Mouse (Mus musculus) CH12.LX (cell line): ENCODE data around the gene Zbtb20. TPM values are rescaled to one million over a fixed set of nuclear protein-coding genes. Genes with fewer than 3 reads are reported as not detected.

Experiments
- DNase-seq: peaks from one replicate; pipeline ENCODE4 v3.0.0-alpha.2; 2013; ENCODE audit errors: extremely low read depth
- H3K27ac ChIP-seq: 2 replicates; pipeline ENCODE4 v1.5.1; 2012; ENCODE audit warnings: low read depth, mild to moderate bottlenecking, control low read depth, moderate library complexity; ENCODE audit not compliant: insufficient read depth
- H3K27me3 ChIP-seq: replicated peaks from 2 replicates; pipeline ENCODE3; 2012; ENCODE audit warnings: inconsistent platforms
- H3K36me3 ChIP-seq, 2 experiments: replicated peaks in 1 of 2; 2 replicates each; pipeline versions ENCODE3 to v1.6.1; 2012; ENCODE audit warnings: inconsistent platforms in 1 of 2, low read length in 1 of 2, mild to moderate bottlenecking in 1 of 2, mixed read lengths in 1 of 2, moderate library complexity in 1 of 2; ENCODE audit not compliant: control insufficient read depth in 1 of 2, insufficient read depth in 1 of 2
- H3K4me1 ChIP-seq, 2 experiments: 2 replicates each; pipeline ENCODE4 v1.6.1; 2012; ENCODE audit warnings: inconsistent platforms in 1 of 2, moderate library complexity in 1 of 2; ENCODE audit not compliant: insufficient read depth in 2 of 2, control insufficient read depth in 1 of 2
- H3K4me2 ChIP-seq: 2 replicates; pipeline ENCODE4 v1.6.1; 2012; ENCODE audit warnings: low read depth, mild to moderate bottlenecking, control low read depth; ENCODE audit not compliant: poor library complexity, insufficient read depth, severe bottlenecking
- H3K4me3 ChIP-seq, 3 experiments: fragments of 150-350 bp in 1 of 3; sonication (generic) in 1 of 3; replicated peaks in 1 of 3; 2 replicates each; pipeline versions ENCODE3 to v1.5.1; 2011 to 2012; ENCODE audit warnings: low read depth in 2 of 3, low read length in 2 of 3, mild to moderate bottlenecking in 2 of 3, moderate library complexity in 2 of 3, control low read depth in 1 of 3, improper control_type of control experiment in 1 of 3, inconsistent platforms in 1 of 3, mixed read lengths in 1 of 3; ENCODE audit not compliant: poor library complexity in 1 of 3
- H3K79me2 ChIP-seq: replicated peaks from 2 replicates; pipeline ENCODE4 v1.6.1; 2012; ENCODE audit warnings: mild to moderate bottlenecking, moderate library complexity; ENCODE audit not compliant: control insufficient read depth, poor library complexity, insufficient read depth, severe bottlenecking; ENCODE audit errors: extremely low read depth
- H3K9ac ChIP-seq: 2 replicates; pipeline ENCODE4 v1.6.1; 2012; ENCODE audit warnings: low read depth, mild to moderate bottlenecking, control low read depth, moderate library complexity; ENCODE audit not compliant: insufficient read depth
- H3K9me3 ChIP-seq: replicated peaks from 2 replicates; pipeline ENCODE3; 2012; ENCODE audit warnings: low read length, inconsistent platforms, mixed read lengths
- BHLHE40 ChIP-seq: IDR thresholded peaks from 2 replicates; pipeline ENCODE4 v1.6.1; 2011; ENCODE audit warnings: mild to moderate bottlenecking, low read depth, low read length, improper control_type of control experiment
- CHD1 ChIP-seq: IDR thresholded peaks from 2 replicates; pipeline ENCODE4 v1.6.1; 2012; ENCODE audit warnings: low read depth, low read length, improper control_type of control experiment, inconsistent platforms
- CTCF ChIP-seq, 2 experiments: IDR thresholded peaks in 1 of 2; conservative IDR thresholded peaks in 1 of 2; 2 replicates each; pipeline ENCODE4 v1.5.1; 2011 to 2012; ENCODE audit warnings: low read depth in 2 of 2, low read length in 2 of 2, improper control_type of control experiment in 1 of 2, inconsistent platforms in 1 of 2, mild to moderate bottlenecking in 1 of 2, moderate library complexity in 1 of 2
- ELF1 ChIP-seq: IDR thresholded peaks from 2 replicates; pipeline ENCODE4 v1.6.1; 2014; ENCODE audit warnings: low read depth, mild to moderate bottlenecking, inconsistent platforms, low read length, improper control_type of control experiment
- ETS1 ChIP-seq: conservative IDR thresholded peaks from 2 replicates; pipeline ENCODE4 v1.6.1; 2012; ENCODE audit warnings: low read depth, mild to moderate bottlenecking, inconsistent platforms, low read length, improper control_type of control experiment, moderate library complexity
- GABPA ChIP-seq: IDR thresholded peaks from 2 replicates; pipeline ENCODE4 v1.6.1; 2012; ENCODE audit warnings: low read depth, low read length, improper control_type of control experiment, inconsistent platforms; ENCODE audit not compliant: insufficient replicate concordance
- IRF4 ChIP-seq: IDR thresholded peaks from 2 replicates; pipeline ENCODE4 v1.6.1; 2014; ENCODE audit warnings: low read depth, mild to moderate bottlenecking, inconsistent platforms, low read length, improper control_type of control experiment
- JUND ChIP-seq: conservative IDR thresholded peaks from 2 replicates; pipeline ENCODE4 v1.6.1; 2011; ENCODE audit warnings: low read depth, low read length, improper control_type of control experiment
- KAT2A ChIP-seq: IDR thresholded peaks from 2 replicates; pipeline ENCODE4 v1.6.1; 2012; ENCODE audit warnings: low read length, improper control_type of control experiment, inconsistent platforms; ENCODE audit not compliant: insufficient replicate concordance
- MAFK ChIP-seq: IDR thresholded peaks from 2 replicates; pipeline ENCODE4 v1.6.1; 2011; ENCODE audit warnings: low read length, improper control_type of control experiment; ENCODE audit not compliant: insufficient replicate concordance
- MXI1 ChIP-seq: IDR thresholded peaks from 2 replicates; pipeline ENCODE4 v1.6.1; 2011; ENCODE audit warnings: mild to moderate bottlenecking, low read depth, low read length, improper control_type of control experiment
- NELFE ChIP-seq: IDR thresholded peaks from 2 replicates; pipeline ENCODE4 v1.6.1; 2011; ENCODE audit warnings: low read depth, low read length, improper control_type of control experiment
- PAX5 ChIP-seq: IDR thresholded peaks from 2 replicates; pipeline ENCODE4 v1.6.1; 2012; ENCODE audit warnings: low read length, inconsistent platforms, mixed read lengths
- SIN3A ChIP-seq: IDR thresholded peaks from 2 replicates; pipeline ENCODE4 v1.6.1; 2012; ENCODE audit warnings: low read length, improper control_type of control experiment, inconsistent platforms
- SMC3 ChIP-seq: IDR thresholded peaks from 2 replicates; pipeline ENCODE4 v1.6.1; 2011; ENCODE audit warnings: low read depth, low read length, improper control_type of control experiment
- TCF12 ChIP-seq: IDR thresholded peaks from 2 replicates; pipeline ENCODE4 v1.6.1; 2014; ENCODE audit warnings: low read depth, mild to moderate bottlenecking, inconsistent platforms, low read length, improper control_type of control experiment
- UBTF ChIP-seq: IDR thresholded peaks from 2 replicates; pipeline ENCODE4 v1.6.1; 2012; ENCODE audit warnings: low read depth, mild to moderate bottlenecking, inconsistent platforms, low read length, improper control_type of control experiment, moderate library complexity
- USF2 ChIP-seq: conservative IDR thresholded peaks from 2 replicates; pipeline ENCODE4 v1.6.1; 2011; ENCODE audit warnings: low read depth, low read length, improper control_type of control experiment
- ZC3H11A ChIP-seq: IDR thresholded peaks from 2 replicates; pipeline ENCODE4 v1.6.1; 2012; ENCODE audit warnings: low read depth, mild to moderate bottlenecking, inconsistent platforms, low read length, improper control_type of control experiment
- ZKSCAN1 ChIP-seq: IDR thresholded peaks from 2 replicates; pipeline ENCODE4 v1.6.1; 2012; ENCODE audit warnings: low read depth, inconsistent platforms, low read length, improper control_type of control experiment, borderline replicate concordance
- ZMIZ1 ChIP-seq: IDR thresholded peaks from 2 replicates; pipeline ENCODE4 v1.6.1; 2012; ENCODE audit warnings: low read depth, mild to moderate bottlenecking, inconsistent platforms, low read length, improper control_type of control experiment
- dilution Hi-C: fragments of 300-500 bp; cut with MboI; formaldehyde crosslinking; loops from 2 replicates; pipeline ENCODE4 v1.14.3; 2020; ENCODE audit warnings: low sequenced_read_pairs; ENCODE audit not compliant: extremely low pct_unique_long_range_greater_than_20kb, extremely low pct_ligation_motif_present
- in situ Hi-C: fragments of 300-500 bp; cut with MboI; formaldehyde crosslinking; loops from 3 replicates; pipeline ENCODE4 v1.14.3; 2019; ENCODE audit warnings: low sequenced_read_pairs, low pct_ligation_motif_present, low pct_unique_long_range_greater_than_20kb, mixed read lengths
- polyA plus RNA-seq: library from polyadenylated mRNA; unstranded; fragments of >175 nt; gene quantifications from 2 replicates; pipeline ENCODE4 v1.2.1, GENCODE M21; 2012; ENCODE audit warnings: low read depth; ENCODE audit not compliant: insufficient read length
- total RNA-seq, 2 experiments: library from RNA; depleted of rRNA; stranded (reverse); fragments of 300-350 nt in 1 of 2; fragments of >200 nt in 1 of 2; gene quantifications; 2 replicates each; pipeline ENCODE4 v1.2.3; 2012 to 2014

Gene Zbtb20
- total and polyA plus RNA-seq, 3 experiments: 24.9 to 58.0 (median 51.6) TPM

- no peak overlapping the region for H3K4me3 ChIP-seq
Measured at GRCm38 (mm10) chr16:43094161-43094560, 218.5 kb downstream of the Zbtb20 start.

GRCm38 (mm10) chr16:43094756-43095155 lies 219.1 kb downstream of the Zbtb20 start:
- no peak overlapping the region for H3K4me3 ChIP-seq

More at GRCm38 (mm10) chr16:43094161-43094560, 218.5 kb downstream of the Zbtb20 start:
- Histone ChIP-seq H3K27ac (no peak overlapping the region), H3K36me3 (no peaks in the 10 kb centered on the region), H3K4me2 (no peak overlapping the region), H3K4me1 (no peaks in the 10 kb centered on the region), H3K79me2 (no peaks in the 10 kb centered on the region), H3K9ac (no peak overlapping the region), H3K27me3 (no peaks in the 10 kb centered on the region), H3K9me3 (no peaks in the 10 kb centered on the region)
- TF ChIP-seq NELFE: no peak
- TF ChIP-seq MXI1: no peak
- TF ChIP-seq JUND: no peak
- TF ChIP-seq KAT2A: no peak
- no peak for TF ChIP-seq USF2
- TF ChIP-seq TCF12: no peak
- no peak for TF ChIP-seq ZMIZ1
- TF ChIP-seq SIN3A: no peak
- no peak for TF ChIP-seq UBTF
- dilution Hi-C loops (no loop called here), in situ Hi-C loops (no loop called here)
- DNase-seq: no peak

More at GRCm38 (mm10) chr16:43094756-43095155, 219.1 kb downstream of the Zbtb20 start:
- dilution Hi-C loops: no loop called here
- in situ Hi-C loops: no loop called here
- TF ChIP-seq GABPA (no peak), MXI1 (no peak), MAFK (no peak), IRF4 (no peak), ETS1 (no peak), KAT2A (no peak), BHLHE40 (no peak), NELFE (no peak), PAX5 (no peak), CHD1 (no peak), SMC3 (no peak), ELF1 (no peak), ZKSCAN1 (no peak), ZC3H11A (no peak), CTCF (conservative IDR thresholded peaks at IDR 0.05 in 1 of 2, IDR thresholded peaks at IDR 0.05 in 1 of 2; ENCODE audit: low read depth in 2 of 2, low read length in 2 of 2) (no peak), SIN3A (no peak), TCF12 (no peak), ZMIZ1 (no peak)
- H3K27me3 ChIP-seq: no peaks in the 10 kb centered on the region
- H3K9ac ChIP-seq: no peak overlapping the region
- H3K27ac ChIP-seq: no peak overlapping the region
- no peaks in the 10 kb centered on the region for H3K79me2 ChIP-seq
- no peaks in the 10 kb centered on the region for H3K9me3 ChIP-seq
- no peak for DNase-seq
- H3K36me3 ChIP-seq: no peaks in the 10 kb centered on the region
- no peaks in the 10 kb centered on the region for H3K4me1 ChIP-seq
- no peak overlapping the region for H3K4me2 ChIP-seq
